Mouse (Mus musculus): ENCODE results near the gene Rab4a.

DNA sequence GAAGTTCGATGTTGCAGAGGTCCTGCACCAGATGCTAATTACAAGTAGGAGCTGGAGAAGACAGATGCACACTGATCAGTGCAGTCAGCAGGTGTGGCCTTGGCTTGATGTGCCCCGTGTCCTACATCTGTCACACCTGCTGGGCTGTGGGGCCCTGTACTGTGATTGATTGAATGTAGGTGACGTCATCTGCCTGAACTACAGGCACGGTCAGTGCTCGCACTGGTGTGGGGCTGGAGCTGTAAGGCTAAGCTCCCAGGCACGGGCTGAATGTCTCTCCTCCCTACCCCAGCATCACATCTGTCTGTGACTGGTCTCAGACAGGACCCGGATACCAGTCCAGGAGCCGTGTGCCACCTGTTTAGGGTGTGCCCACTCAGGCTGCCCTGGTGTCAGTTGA, 24.5 kb upstream of the Rab4a start:
- no peak for TF ChIP-seq POLR2A (IDR thresholded peaks at IDR 0.05; ENCODE audit: borderline replicate concordance, insufficient read depth, low read length)
- TF ChIP-seq CTCF (IDR thresholded peaks at IDR 0.05; ENCODE audit: borderline replicate concordance, insufficient read depth, low read depth, low read length), result no peak
